Mouse (Mus musculus) lung, embryonic 14.5 days (tissue): ENCODE results near the gene Dhrs4. TPM values are rescaled to one million over a fixed set of nuclear protein-coding genes. Genes with fewer than 3 reads are reported as not detected.
A peak's percentile ranks its signal among the peaks of the same experiment; 100 is the strongest.

Experiments
- ATAC-seq: fragments of 200-750 bp; cut with Nextera tagmentation; 2 replicates; pipeline ENCODE4 v1.8.0; 2017; ENCODE audit warnings: mild to moderate bottlenecking, moderate TSS enrichment, moderate library complexity; ENCODE audit not compliant: insufficient read depth
- DNase-seq: peaks from one replicate; pipeline ENCODE4 v3.0.0-alpha.2; 2015
- H3K27ac ChIP-seq: fragments of 300-500 bp; sonication (generic); 2 replicates; pipeline ENCODE4 v1.5.1; 2014; ENCODE audit warnings: low read depth, mild to moderate bottlenecking, moderate library complexity
- H3K27me3 ChIP-seq: fragments of 300-500 bp; sonication (generic); 2 replicates; pipeline ENCODE4 v1.6.1; 2014; ENCODE audit warnings: low read length, control low read depth; ENCODE audit not compliant: insufficient read depth
- H3K36me3 ChIP-seq: fragments of 300-500 bp; sonication (generic); 2 replicates; pipeline ENCODE4 v1.6.1; 2014; ENCODE audit warnings: control low read depth; ENCODE audit not compliant: insufficient read depth
- H3K4me1 ChIP-seq: fragments of 300-500 bp; sonication (generic); 2 replicates; pipeline ENCODE4 v1.6.1; 2014; ENCODE audit warnings: antibody characterized with exemption, control low read depth; ENCODE audit not compliant: insufficient read depth
- H3K4me2 ChIP-seq: fragments of 300-500 bp; sonication (generic); 2 replicates; pipeline ENCODE4 v1.6.1; 2014; ENCODE audit warnings: mild to moderate bottlenecking
- H3K4me3 ChIP-seq: fragments of 300-500 bp; sonication (generic); 2 replicates; pipeline ENCODE4 v1.5.1; 2014; ENCODE audit warnings: low read depth, low read length
- H3K9ac ChIP-seq: fragments of 300-500 bp; sonication (generic); 2 replicates; pipeline ENCODE4 v1.6.1; 2014
- H3K9me3 ChIP-seq: fragments of 300-500 bp; sonication (generic); 2 replicates; pipeline ENCODE4 v1.6.1; 2016; ENCODE audit warnings: low read depth, low read length, control low read depth
- CTCF ChIP-seq: IDR thresholded peaks from 2 replicates; pipeline ENCODE4 v1.5.1; 2016; ENCODE audit warnings: antibody characterized with exemption, low read depth
- WGBS: fragments of 180-500 bp; shearing (Covaris S2); extraction: QIAGEN DNeasy Blood & Tissue Kit; methylation state at CpG from one replicate; pipeline ENCODE4 v1.1.7; 2014; 5-methylcytosine and 5-hydroxymethylcytosine counted together
- polyA plus RNA-seq: library from polyadenylated mRNA; unstranded; fragments of >200 nt; fragmentation: Nextera tagmentation; extraction: Ambion mirVana; gene quantifications from 2 replicates; pipeline ENCODE4 v1.2.1, GENCODE M21; 2014

Dhrs4 gene
- polyA plus RNA-seq, 1 experiment from 2014 or later: 68.6 TPM

DNA sequence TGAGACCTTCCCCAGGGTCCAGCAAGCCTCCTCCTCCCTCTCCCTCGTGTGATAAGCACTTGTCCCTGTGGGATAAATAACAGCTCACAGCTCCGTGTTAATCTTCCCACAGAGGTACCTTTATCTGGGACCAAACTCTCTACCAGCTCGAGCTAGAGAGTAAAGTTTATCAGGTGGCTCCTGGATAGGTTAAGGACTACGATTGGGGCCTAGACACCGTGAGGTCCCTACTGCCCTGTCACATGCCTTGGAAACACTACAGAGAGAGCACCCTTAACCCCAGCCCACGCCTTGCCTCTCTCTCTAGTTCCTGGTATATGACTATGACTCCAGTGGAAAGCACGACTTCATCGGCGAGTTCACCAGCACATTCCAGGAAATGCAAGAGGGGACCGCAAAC lies 35.4 kb downstream of the Dhrs4 start:
- DNase-seq (no peak), ATAC-seq (no peak)
- Histone ChIP-seq H3K4me1 (no peaks in the 10 kb centered on the region), H3K36me3 (no peaks in the 10 kb centered on the region), H3K27me3 (no peaks in the 10 kb centered on the region; the same call in 1 of the 2 replicates), H3K4me2 (no peak overlapping the region), H3K9ac (no peak overlapping the region), H3K4me3 (no peak overlapping the region), H3K27ac (no peak overlapping the region), H3K9me3 (no peaks in the 10 kb centered on the region)
- TF ChIP-seq CTCF: no peak
- 46% methylated on average over 10 of the region's 10 CpGs for WGBS

DNA sequence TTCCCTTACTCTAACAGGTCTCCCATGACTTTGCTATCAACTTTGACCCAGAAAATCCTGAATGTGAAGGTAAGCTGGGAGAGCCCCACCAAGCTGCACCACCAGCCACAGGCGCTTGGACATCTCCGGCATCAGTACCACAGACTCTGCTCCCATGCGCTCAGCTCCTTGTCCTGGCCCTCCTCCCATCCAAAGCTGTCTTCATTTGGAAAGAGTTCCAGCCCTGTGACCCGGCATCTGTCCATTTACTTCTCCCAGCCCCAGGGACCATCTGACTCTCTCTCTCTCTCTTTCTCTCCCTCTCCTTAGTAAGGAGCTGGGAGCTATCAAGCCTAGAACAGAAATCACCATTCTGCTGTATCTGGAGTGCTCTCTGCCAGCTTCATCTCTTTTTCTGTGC lies 37.3 kb downstream of the Dhrs4 start:
- H3K4me2 ChIP-seq: no peak overlapping the region
- no peak overlapping the region for H3K9ac ChIP-seq
- no peak overlapping the region for H3K27ac ChIP-seq
- H3K36me3 ChIP-seq: no peaks in the 10 kb centered on the region
- no peak overlapping the region for H3K4me3 ChIP-seq
- TF ChIP-seq CTCF: no peak
- H3K4me1 ChIP-seq: no peaks in the 10 kb centered on the region
- WGBS: 90% methylated on average over 4 of the region's 4 CpGs
- ATAC-seq (no peak), DNase-seq (no peak)
- peaks cover 12% of the 10 kb centered on the region for H3K27me3 ChIP-seq
- H3K9me3 ChIP-seq: no peaks in the 10 kb centered on the region

DNA sequence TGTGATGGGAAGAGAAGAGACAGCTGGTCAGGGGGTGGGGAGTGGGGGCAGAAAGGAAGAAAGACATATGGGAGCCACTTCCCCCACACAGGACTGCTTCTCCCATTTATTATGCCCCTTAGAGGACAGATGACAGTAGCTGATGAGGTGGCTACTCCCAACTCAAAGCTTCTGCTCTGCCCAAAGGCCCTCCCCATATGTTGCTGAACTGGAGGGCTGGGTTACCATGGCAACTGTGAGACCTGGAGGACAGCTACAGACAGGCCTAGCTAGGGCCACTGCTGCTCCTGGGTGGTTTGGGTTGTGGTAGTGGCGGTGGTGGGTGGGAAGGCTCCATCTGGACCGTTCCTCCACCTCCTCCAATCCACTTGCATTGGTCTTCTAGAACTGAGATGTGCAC lies 40.3 kb downstream of the Dhrs4 start:
- WGBS: 39% methylated on average over 2 of the region's 2 CpGs
- Histone ChIP-seq H3K27me3 (peaks cover 28% of the 10 kb centered on the region), H3K4me2 (no peak overlapping the region), H3K4me1 (no peaks in the 10 kb centered on the region), H3K9me3 (no peaks in the 10 kb centered on the region), H3K9ac (no peak overlapping the region), H3K36me3 (no peaks in the 10 kb centered on the region), H3K27ac (no peak overlapping the region), H3K4me3 (no peak overlapping the region)
- TF ChIP-seq CTCF: no peak
- ATAC-seq (peak; percentile 64), DNase-seq (peak; percentile 54)

DNA sequence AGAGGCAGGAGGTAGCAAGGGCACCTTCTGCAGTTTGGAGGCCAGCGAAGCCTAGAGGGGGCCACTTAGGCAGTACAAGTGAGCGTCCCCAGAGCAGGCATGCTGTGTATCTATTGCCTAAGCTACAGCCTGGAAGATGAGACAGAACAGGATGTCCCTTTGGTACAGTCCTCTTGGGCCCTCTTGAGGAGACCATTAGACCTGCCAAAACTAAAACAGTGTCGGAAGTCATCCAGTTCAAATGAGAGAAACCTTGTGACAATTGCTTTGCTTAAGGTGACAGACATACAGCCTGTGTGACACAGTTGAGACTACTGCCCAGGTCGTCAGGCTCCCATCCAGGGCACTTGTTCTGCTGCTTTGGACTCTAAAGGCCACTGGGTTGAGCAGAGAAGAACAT lies 41.0 kb downstream of the Dhrs4 start:
- DNase-seq (no peak), ATAC-seq (no peak)
- Histone ChIP-seq H3K4me2 (no peak overlapping the region), H3K4me1 (no peaks in the 10 kb centered on the region), H3K36me3 (no peaks in the 10 kb centered on the region), H3K27ac (no peak overlapping the region), H3K27me3 (peaks cover 28% of the 10 kb centered on the region), H3K9me3 (no peaks in the 10 kb centered on the region), H3K4me3 (no peak overlapping the region), H3K9ac (no peak overlapping the region)
- 66% methylated on average over 4 of the region's 4 CpGs for WGBS
- TF ChIP-seq CTCF: no peak

DNA sequence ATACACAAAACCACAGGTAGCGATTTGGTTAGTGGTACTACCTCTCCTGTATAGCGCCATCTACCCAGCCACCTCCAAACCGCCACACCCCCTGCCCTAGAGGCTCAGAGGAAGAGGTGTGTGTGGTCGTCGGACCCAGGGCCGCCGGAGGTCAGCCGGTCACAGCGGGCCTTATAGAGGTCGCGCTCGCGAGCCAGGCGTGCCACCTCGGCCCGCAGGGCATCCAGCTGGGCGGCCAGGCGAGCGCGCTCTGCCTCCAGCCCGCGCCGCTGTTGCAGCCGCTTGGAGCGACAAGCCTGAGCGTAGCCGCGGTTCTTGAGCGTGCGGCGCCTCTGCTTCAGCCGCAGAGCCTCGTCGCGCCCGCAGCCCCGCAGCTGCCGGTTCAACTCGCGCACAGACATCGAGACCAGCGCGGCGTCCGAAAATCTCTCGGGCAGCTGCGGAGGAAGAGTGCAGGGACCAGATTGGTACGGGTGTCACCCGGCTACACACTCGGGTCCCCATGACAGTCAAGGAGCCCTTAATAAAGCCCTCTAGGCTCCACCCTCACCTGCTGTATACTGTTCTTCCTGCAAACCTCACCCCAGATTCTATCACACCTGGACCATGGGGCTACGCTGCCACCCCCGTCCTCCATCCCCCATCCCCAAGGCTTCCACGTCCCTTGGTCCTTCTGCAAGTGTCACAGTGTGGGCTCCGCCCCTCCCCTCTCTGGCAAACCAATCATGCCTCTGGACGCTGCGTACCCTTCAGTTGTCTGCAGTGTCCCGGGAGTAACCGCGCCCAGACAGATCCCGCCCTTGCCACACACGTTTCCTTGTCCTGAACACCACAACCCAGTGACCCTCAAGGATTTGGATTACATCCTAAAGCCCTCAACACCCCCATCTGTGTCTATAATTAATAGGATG lies 42.1 kb downstream of the Dhrs4 start:
- H3K9me3 ChIP-seq: no peaks in the 10 kb centered on the region
- H3K27me3 ChIP-seq: peaks cover 28% of the 10 kb centered on the region
- peak overlapping the region; percentile 38 for H3K9ac ChIP-seq
- no peaks in the 10 kb centered on the region for H3K36me3 ChIP-seq
- WGBS: under 1% methylated on average over 61 of the region's 61 CpGs
- no peak overlapping the region for H3K27ac ChIP-seq
- 0 out of 2 replicates have a peak, but pooled peaks have one; percentile 24 for TF ChIP-seq CTCF
- H3K4me3 ChIP-seq: peak overlapping the region; percentile 45
- H3K4me2 ChIP-seq: peak overlapping the region; percentile 92
- ATAC-seq (peak; percentile 61; the same call in 1 of the 2 replicates), DNase-seq (peak; percentile 62)
- H3K4me1 ChIP-seq: no peaks in the 10 kb centered on the region

DNA sequence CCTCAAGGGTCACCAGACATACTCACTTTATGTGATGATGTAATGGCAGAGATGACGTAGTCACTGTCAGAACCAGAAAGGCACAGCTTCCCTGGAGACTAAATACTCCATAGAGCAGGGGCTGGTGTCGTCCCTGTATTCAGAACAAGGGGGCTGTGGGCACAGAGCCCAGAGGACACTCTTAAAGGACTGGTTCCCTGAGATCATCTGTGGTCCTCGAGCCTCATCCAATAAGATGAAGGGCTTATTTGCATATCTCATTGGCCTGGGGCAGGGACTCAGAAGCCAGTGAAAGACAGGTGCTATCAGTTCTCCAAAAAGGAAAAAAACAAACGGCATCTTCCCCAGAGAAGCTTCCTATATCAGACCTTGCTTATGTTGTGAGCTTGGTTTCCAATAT lies 45.5 kb downstream of the Dhrs4 start:
- no peaks in the 10 kb centered on the region for H3K4me1 ChIP-seq
- H3K4me3 ChIP-seq: no peak overlapping the region
- peaks cover 28% of the 10 kb centered on the region for H3K27me3 ChIP-seq
- H3K4me2 ChIP-seq: no peak overlapping the region
- no peak for TF ChIP-seq CTCF
- DNase-seq: no peak
- H3K27ac ChIP-seq: no peak overlapping the region
- no peak overlapping the region for H3K9ac ChIP-seq
- H3K36me3 ChIP-seq: no peaks in the 10 kb centered on the region
- 41% methylated on average over 4 of the region's 4 CpGs for WGBS
- H3K9me3 ChIP-seq: no peaks in the 10 kb centered on the region
- ATAC-seq: no peak

DNA sequence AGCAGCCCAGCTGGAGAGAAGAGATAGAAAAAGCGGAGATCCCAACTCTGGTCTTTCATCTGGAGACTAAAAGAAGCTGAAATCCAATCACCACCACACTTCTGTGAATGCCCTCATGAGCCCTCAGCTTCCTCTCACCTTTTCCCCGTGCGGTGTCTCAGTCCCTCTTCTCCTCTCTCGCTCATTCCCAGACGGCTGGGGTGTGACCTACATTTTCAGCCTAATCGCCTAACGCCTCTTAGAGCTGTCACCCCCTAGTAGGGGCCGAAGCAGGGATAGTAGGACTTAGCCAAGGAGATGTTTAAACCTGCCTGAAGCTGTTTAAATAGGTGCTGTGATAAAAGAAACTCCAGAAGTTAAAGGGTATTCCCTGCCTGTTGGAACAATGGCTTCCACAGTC lies 46.2 kb downstream of the Dhrs4 start, which contains the start of gene Nrl:
Gene Nrl, minus strand, starts transcription at position 197 of the 400 bp plus-strand sequence.
- H3K9ac ChIP-seq: no peak within 1 kb of the TSS
- H3K36me3 ChIP-seq: no peaks in the 10 kb centered on the region
- no peaks in the 10 kb centered on the region for H3K9me3 ChIP-seq
- DNase-seq (no peak), ATAC-seq (no peak)
- no peak within 1 kb of the TSS for H3K27ac ChIP-seq
- WGBS: 7% methylated on average over 8 of the region's 8 CpGs
- no peaks in the 10 kb centered on the region for H3K4me1 ChIP-seq
- no peak within 1 kb of the TSS for H3K4me2 ChIP-seq
- TF ChIP-seq CTCF: no peak
- no peak within 1 kb of the TSS for H3K4me3 ChIP-seq
- H3K27me3 ChIP-seq: peaks cover 24% of the 10 kb centered on the region
